ENCODE assay signal across 20 mouse cellular contexts in genomic region chr6:100945796-100946195, GRCm38 (mm10).
"Had no signal": no experiment of that assay in that cellular context is flagged by ENCODE, and none has a peak within 500 bp of the region (broad histone marks: within the 10 kb centered on the region; RNA-seq: fewer than 3 reads in every experiment).

No protein-coding gene starts in this region.

- ATAC-seq: liver, postnatal 0 days; midbrain, embryonic 13.5 days; midbrain, embryonic 16.5 days had no signal

- H3K36me3 ChIP-seq: limb, embryonic 12.5 days; limb, embryonic 15.5 days; midbrain, embryonic 10.5 days; midbrain, embryonic 13.5 days; neural tube, embryonic 13.5 days; stomach, embryonic 15.5 days had no signal

- DNase-seq: kidney, adult 9 months; kidney, postnatal 14 days; kidney, postnatal 4 days; left cerebral cortex, postnatal 4 days; liver, postnatal 0 days; retina, postnatal 1 day; right cerebral cortex, postnatal 25 days; spleen, adult 18-20 months; thymus, postnatal 25 days had no signal

- H3K9ac ChIP-seq: limb, embryonic 12.5 days; limb, embryonic 15.5 days; liver, embryonic 14.5 days; liver, postnatal 0 days; midbrain, embryonic 13.5 days; neural tube, embryonic 13.5 days; stomach, embryonic 15.5 days had no signal

- H3K27ac ChIP-seq: limb, embryonic 12.5 days; limb, embryonic 15.5 days; liver, embryonic 14.5 days; midbrain, embryonic 10.5 days; midbrain, embryonic 13.5 days; neural tube, embryonic 13.5 days; stomach, embryonic 15.5 days had no signal

- H3K4me1 ChIP-seq: limb, embryonic 15.5 days; megakaryocyte, embryonic 14.5 days; midbrain, embryonic 13.5 days; stomach, embryonic 15.5 days had no signal

- H3K9me3 ChIP-seq: limb, embryonic 12.5 days; midbrain, embryonic 10.5 days; midbrain, embryonic 13.5 days; neural tube, embryonic 13.5 days; stomach, embryonic 15.5 days had no signal

- H3K4me2 ChIP-seq: limb, embryonic 12.5 days; limb, embryonic 15.5 days; liver, embryonic 11.5 days; midbrain, embryonic 13.5 days; neural tube, embryonic 13.5 days; stomach, embryonic 15.5 days had no signal

- H3K4me3 ChIP-seq: limb, embryonic 12.5 days; limb, embryonic 15.5 days; midbrain, embryonic 10.5 days; midbrain, embryonic 13.5 days; myocyte; neural tube, embryonic 13.5 days; stomach, embryonic 15.5 days had no signal

- H3K27me3 ChIP-seq: limb, embryonic 12.5 days; limb, embryonic 15.5 days; megakaryocyte, embryonic 14.5 days; midbrain, embryonic 13.5 days; neural tube, embryonic 13.5 days; stomach, embryonic 15.5 days had no signal
